Mouse (Mus musculus): ENCODE measurements around the gene Vsir. TPM values are rescaled to one million over a fixed set of nuclear protein-coding genes. Genes with fewer than 3 reads are reported as not detected.
A peak's percentile ranks its signal among the peaks of the same experiment; 100 is the strongest.

Gene Vsir
- polyA plus RNA-seq, 1 experiment from 2014 or later, result 3.9 TPM

DNA sequence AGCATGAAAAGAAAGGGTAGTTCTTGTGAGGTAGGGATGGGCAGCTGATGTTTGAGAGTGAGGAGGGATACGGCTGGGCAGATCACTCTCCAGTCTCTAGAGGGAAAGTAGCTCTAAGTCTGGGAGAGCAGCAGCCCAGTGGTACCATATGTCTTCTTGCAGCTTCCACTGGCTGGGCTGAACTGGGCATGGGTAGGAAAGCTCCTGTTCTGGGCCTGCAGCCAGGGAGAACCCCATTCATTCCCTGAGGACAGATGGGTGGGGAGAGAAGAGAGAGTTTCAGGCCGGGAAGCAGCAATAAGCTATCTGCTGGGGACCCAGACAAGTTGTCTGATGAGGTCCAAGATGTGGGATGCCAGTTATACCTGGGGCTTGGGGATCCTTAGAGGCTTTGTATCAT is 23.4 kb downstream of the Vsir start:
- 60% methylated on average over 2 of the region's 2 CpGs for WGBS
- Histone ChIP-seq H3K27me3 (no peaks in the 10 kb centered on the region), H3K4me3 (no peak overlapping the region), H3K4me2 (no peak overlapping the region), H3K27ac (no peak overlapping the region), H3K36me3 (no peaks in the 10 kb centered on the region), H3K9ac (no peak overlapping the region), H3K9me3 (replicated peaks) (no peaks in the 10 kb centered on the region), H3K4me1 (replicated peaks) (peaks cover 9% of the 10 kb centered on the region)
- ATAC-seq (replicated peaks; ENCODE audit: insufficient number of reproducible peaks, insufficient read depth, low FRiP score, low read depth), result no peak

DNA sequence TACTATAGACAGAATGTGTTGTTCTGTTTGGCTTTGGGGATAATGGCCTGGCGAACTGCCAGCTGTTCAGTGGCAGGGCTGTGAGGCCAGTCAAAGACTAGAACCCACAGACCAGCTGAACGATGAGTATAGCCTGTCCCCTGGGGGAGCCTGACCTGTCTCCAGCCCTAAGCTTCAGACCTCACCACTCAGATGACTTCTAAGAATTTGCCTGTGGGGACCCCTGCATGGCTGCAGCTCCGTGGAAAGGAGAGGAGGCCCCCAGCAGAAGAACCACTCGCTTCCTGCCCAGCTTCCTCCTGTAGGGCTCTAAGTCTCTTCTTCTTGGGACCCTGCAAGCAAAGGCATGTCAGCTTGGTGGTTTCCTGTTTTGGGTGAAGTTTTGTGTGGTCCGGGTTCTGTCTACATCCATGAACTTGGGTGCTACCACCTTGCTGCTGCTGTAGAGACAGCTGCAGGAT is 24.0 kb downstream of the Vsir start:
- Histone ChIP-seq H3K4me3 (no peak overlapping the region), H3K4me2 (no peak overlapping the region), H3K36me3 (no peaks in the 10 kb centered on the region), H3K27ac (peak overlapping the region; percentile 15; the same call in 1 of the 2 replicates), H3K9me3 (replicated peaks) (no peaks in the 10 kb centered on the region), H3K4me1 (replicated peaks) (peaks cover 9% of the 10 kb centered on the region), H3K9ac (no peak overlapping the region), H3K27me3 (no peaks in the 10 kb centered on the region)
- ATAC-seq (replicated peaks; ENCODE audit: insufficient number of reproducible peaks, insufficient read depth, low FRiP score, low read depth), result no peak
- WGBS, result 56% methylated on average over 5 of the region's 5 CpGs

DNA sequence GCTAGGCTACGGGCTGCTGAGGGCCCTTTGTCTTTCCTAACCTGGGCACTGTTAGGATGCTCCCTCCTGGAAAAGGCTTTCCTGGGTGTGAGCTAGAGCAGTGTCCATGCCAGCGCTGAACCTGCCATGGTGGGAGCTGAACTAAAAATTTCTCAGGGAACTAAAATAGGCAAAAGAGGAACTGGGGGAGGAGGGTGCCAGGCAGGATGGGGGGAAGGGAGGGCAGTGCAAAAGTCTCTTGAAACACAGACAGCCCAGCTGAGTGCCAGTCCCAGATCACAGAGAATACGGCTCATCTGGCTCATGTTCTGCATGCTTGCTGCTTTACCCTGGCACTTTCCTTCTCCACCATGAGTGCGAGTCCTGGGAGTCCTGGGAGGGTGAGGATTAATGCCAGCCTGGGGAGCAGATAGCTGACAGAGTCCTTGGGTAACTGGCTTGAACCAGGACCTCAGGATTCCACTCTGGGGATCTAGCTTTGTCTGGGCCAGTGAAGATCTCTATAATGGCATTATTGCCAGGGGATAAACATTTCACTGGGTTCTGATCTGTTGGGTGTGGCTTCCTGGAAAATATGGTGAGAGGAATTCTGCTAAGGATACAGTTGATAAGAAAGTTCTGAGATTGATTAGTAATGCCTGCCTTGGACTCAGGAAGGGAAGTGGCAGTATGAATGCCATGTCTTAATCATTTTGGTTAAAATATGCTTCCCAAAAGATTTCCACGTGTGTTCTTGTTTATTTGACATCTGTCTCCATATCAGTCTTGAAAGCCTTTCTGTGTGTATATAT is 25.1 kb downstream of the Vsir start:
- Histone ChIP-seq H3K4me2 (no peak overlapping the region), H3K27ac (peak overlapping the region; percentile 23; the same call in 1 of the 2 replicates), H3K9ac (no peak overlapping the region), H3K9me3 (replicated peaks) (no peaks in the 10 kb centered on the region), H3K27me3 (no peaks in the 10 kb centered on the region), H3K4me1 (replicated peaks) (peaks cover 11% of the 10 kb centered on the region), H3K4me3 (no peak overlapping the region), H3K36me3 (no peaks in the 10 kb centered on the region)
- WGBS, result 70% methylated on average over 5 of the region's 5 CpGs
- ATAC-seq (replicated peaks; ENCODE audit: insufficient number of reproducible peaks, insufficient read depth, low FRiP score, low read depth), result no peak

DNA sequence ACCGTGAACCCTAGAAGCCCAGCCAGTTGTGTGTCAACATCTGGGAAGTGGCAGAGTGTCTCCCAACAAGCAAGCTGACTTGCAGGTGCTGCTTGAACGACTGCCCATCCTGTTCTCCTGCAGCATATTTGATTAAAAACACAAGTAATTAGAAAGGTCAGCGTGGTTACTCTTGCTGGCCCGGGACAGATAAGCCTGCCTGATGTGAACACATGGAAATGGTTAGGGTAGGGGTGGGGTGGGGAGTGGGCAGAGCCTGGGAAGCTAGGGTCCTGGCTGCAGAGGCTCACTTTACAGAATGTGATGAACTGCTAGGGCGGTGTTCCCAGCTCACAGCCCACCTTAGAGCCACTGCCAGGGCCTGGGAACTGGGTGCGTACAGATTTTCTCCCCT is 26.9 kb downstream of the Vsir start:
- Histone ChIP-seq H3K4me2 (no peak overlapping the region), H3K9me3 (replicated peaks) (no peaks in the 10 kb centered on the region), H3K27ac (peak overlapping the region; percentile 33; the same call in 1 of the 2 replicates), H3K9ac (no peak overlapping the region), H3K36me3 (no peaks in the 10 kb centered on the region), H3K27me3 (no peaks in the 10 kb centered on the region), H3K4me1 (replicated peaks) (peaks cover 11% of the 10 kb centered on the region), H3K4me3 (no peak overlapping the region)
- ATAC-seq (replicated peaks; ENCODE audit: insufficient number of reproducible peaks, insufficient read depth, low FRiP score, low read depth), result no peak
- 41% methylated on average over 6 of the region's 6 CpGs for WGBS

DNA sequence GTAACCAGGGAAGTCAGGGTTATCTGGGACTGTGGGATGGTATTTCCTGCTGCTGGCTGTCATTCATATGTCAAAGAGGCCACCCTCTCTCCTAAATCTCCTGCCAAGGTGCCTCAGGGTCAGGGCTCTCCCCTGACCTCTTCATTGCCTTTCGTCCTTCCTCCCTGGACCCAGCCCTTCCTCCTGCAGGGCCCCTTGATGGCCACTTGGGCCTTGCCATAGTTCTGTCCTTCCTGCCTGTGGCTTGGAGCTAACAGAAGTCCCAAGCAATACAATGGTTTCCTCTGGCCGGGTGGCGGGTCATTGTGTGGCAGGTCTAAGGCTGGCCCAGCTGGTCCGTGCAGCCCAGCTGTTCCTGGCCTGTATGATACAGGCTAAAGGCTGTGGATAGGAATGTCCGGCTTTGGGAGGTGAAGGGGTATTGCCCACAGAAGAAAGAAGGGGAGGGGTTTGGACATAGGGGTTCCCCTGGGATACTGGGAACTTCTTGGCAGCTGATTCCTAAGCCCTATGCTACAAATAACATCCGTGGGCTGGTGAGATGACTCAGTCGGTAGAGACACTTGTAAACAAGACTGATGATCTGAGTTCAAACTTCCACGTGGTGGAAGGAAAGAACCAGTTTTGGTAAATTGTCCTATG is 27.4 kb downstream of the Vsir start:
- Histone ChIP-seq H3K27ac (peak overlapping the region; percentile 33; the same call in 1 of the 2 replicates), H3K9ac (no peak overlapping the region)
- 54% methylated on average over 8 of the region's 8 CpGs for WGBS

DNA sequence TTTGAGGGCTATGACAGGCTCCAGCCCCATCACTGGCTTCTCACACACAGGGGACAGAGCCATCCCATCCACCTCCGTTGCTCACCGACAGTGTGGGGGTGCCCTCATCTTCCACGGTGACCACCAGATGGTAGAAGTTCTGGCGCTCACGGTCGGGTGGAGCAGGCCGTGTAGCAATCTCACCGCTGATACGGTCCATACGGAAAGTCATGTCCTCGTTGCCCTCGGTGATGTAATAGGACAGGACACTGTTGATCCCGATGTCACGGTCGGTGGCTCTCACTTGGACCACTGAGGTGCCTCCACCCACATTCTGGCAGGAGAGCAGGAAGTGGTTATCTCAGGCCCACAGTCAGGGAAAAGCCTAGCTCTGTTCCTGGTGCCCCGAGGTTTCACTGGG is 30.1 kb downstream of the Vsir start:
- WGBS, result 70% methylated on average over 16 of the region's 16 CpGs
- Histone ChIP-seq H3K9me3 (replicated peaks) (no peaks in the 10 kb centered on the region), H3K4me2 (no peak overlapping the region), H3K36me3 (no peaks in the 10 kb centered on the region), H3K4me1 (replicated peaks) (peaks cover 11% of the 10 kb centered on the region), H3K27ac (no peak overlapping the region), H3K4me3 (no peak overlapping the region), H3K27me3 (no peaks in the 10 kb centered on the region), H3K9ac (no peak overlapping the region)
- no peak for ATAC-seq (replicated peaks; ENCODE audit: insufficient number of reproducible peaks, insufficient read depth, low FRiP score, low read depth)

More for the DNA sequence above, 27.4 kb downstream of the Vsir start:
- peak; percentile 44 for ATAC-seq (replicated peaks; ENCODE audit: insufficient number of reproducible peaks, insufficient read depth, low FRiP score, low read depth)
- H3K4me2 ChIP-seq, result no peak overlapping the region
- H3K4me1 ChIP-seq (replicated peaks), result peaks cover 11% of the 10 kb centered on the region
- no peaks in the 10 kb centered on the region for H3K9me3 ChIP-seq (replicated peaks)
- no peaks in the 10 kb centered on the region for H3K27me3 ChIP-seq
- no peak overlapping the region for H3K4me3 ChIP-seq
- H3K36me3 ChIP-seq, result no peaks in the 10 kb centered on the region

DNA sequence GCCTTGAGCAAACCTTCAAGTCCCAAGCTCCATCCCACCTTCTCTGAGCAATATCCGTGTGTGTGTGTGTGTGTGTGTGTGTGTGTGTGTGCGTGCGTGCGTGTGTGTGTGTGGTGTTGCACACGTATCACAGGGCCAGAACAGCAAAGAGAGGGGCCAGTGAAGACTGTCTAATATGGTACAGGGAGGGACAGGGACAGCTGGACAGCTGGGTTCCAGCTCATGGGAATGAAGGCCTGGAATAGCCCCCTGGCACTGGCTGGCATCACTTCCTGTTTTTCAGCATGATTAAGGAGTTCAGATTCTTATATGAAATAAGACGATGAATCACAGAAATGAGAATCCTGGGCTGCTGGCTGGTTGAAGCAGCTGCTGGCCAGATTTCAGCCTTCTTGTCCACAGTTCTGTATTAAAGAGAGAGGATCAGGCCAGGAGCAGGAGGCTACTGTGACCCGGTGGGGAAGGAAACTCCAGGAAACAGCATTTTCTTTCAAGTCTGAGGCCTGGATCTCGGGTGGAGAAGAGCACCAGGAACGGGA is 32.8 kb downstream of the Vsir start:
- no peaks in the 10 kb centered on the region for H3K9me3 ChIP-seq (replicated peaks)
- H3K4me2 ChIP-seq, result no peak overlapping the region
- H3K27ac ChIP-seq, result peak overlapping the region; percentile 28
- H3K36me3 ChIP-seq, result no peaks in the 10 kb centered on the region
- WGBS, result 63% methylated on average over 9 of the region's 9 CpGs
- H3K9ac ChIP-seq, result no peak overlapping the region
- no peak for ATAC-seq (replicated peaks; ENCODE audit: insufficient number of reproducible peaks, insufficient read depth, low FRiP score, low read depth)
- H3K4me3 ChIP-seq, result no peak overlapping the region
- H3K27me3 ChIP-seq, result no peaks in the 10 kb centered on the region
- H3K4me1 ChIP-seq (replicated peaks), result peaks cover 2% of the 10 kb centered on the region; the same call in 1 of the 2 replicates

DNA sequence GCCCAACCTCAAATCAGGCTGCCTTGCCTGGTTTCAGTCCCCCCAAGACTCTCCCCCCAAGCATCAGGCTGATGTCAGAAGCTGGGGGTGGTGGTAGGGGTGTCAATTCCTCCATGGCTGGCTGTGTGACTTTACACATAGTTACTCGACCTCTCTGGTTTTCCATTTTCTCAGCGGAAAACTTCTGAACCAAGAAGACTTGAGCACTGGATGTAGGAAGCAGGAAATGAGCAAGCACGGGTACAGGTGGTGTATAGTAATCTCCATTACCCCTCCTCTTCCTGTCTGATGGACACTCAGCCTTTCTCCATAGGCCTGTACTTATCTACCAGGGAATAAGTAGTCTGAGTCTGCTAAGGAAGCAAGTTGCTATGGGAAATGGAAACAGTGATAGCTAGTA is 33.6 kb downstream of the Vsir start:
- H3K4me1 ChIP-seq (replicated peaks), result peaks cover 2% of the 10 kb centered on the region; the same call in 1 of the 2 replicates
- no peak overlapping the region for H3K4me3 ChIP-seq
- no peaks in the 10 kb centered on the region for H3K27me3 ChIP-seq
- no peak for ATAC-seq (replicated peaks; ENCODE audit: insufficient number of reproducible peaks, insufficient read depth, low FRiP score, low read depth)
- H3K9ac ChIP-seq, result no peak overlapping the region
- peak overlapping the region; percentile 28 for H3K27ac ChIP-seq
- 68% methylated on average over 3 of the region's 3 CpGs for WGBS
- H3K36me3 ChIP-seq, result no peaks in the 10 kb centered on the region
- H3K9me3 ChIP-seq (replicated peaks), result no peaks in the 10 kb centered on the region
- no peak overlapping the region for H3K4me2 ChIP-seq

DNA sequence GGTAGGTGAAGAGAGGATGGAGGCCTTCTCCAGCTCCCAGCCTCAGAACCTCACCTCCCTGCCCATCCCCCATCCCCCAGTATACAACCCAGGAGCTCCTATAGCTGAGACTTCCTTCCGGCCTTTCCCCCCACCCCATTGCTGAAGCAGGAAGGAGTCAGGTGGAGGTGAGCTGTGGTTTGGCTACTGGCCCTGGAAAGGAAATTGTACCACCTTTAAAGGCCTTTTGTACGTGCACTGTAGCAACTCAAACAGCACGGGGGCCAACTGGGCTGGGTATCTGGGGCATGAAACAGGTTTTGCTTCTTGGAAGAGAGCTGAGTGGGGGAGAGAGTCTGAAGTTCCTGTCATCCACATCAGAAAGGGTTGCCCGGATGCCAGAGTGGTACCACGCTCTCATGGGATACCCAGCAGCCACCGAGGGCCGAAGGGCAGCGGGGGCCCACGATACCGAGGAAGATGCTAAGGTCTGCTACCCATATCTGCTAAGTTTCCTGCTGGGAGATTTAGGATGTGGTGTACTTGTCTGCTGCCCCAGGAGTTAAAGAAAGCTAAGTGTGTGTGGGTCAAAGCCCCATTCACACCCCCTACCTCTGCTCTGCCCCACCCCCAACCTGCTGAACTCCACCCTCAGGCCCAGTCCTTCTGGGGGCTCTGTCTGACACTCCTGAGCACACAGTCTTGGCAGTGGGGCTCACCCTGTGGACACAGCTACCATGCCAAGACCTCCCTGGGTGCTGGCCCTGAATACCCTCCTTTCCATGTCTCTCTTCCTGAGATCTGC is 34.7 kb downstream of the Vsir start:
- 60% methylated on average over 10 of the region's 10 CpGs for WGBS
- Histone ChIP-seq H3K27ac (peak overlapping the region; percentile 34; the same call in 1 of the 2 replicates), H3K36me3 (no peaks in the 10 kb centered on the region), H3K27me3 (no peaks in the 10 kb centered on the region), H3K9me3 (replicated peaks) (no peaks in the 10 kb centered on the region), H3K4me1 (replicated peaks) (no peaks in the 10 kb centered on the region; the same call in 1 of the 2 replicates), H3K9ac (no peak overlapping the region), H3K4me2 (no peak overlapping the region), H3K4me3 (no peak overlapping the region)
- ATAC-seq (replicated peaks; ENCODE audit: insufficient number of reproducible peaks, insufficient read depth, low FRiP score, low read depth), result no peak

DNA sequence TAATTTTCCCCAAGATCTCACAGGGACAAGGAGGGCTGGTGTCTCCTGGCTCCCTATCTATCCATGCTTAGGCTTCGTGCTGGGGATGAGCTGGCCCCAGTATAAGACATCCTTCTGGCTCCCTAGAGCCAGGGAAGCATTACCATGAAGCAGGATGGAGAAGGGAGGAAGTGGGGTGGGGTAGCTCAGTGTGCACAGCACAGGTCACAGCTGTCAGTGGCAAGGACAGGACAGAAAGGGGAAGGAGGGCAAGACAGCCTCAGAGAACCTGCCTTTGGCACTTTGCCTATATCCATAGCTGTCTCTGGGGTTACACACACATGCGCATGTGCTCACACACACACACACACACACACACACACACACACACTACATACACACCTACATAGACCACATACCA is 41.7 kb downstream of the Vsir start:
- ATAC-seq (replicated peaks; ENCODE audit: insufficient number of reproducible peaks, insufficient read depth, low FRiP score, low read depth), result no peak
- WGBS, result 70% methylated on average over 2 of the region's 2 CpGs

DNA sequence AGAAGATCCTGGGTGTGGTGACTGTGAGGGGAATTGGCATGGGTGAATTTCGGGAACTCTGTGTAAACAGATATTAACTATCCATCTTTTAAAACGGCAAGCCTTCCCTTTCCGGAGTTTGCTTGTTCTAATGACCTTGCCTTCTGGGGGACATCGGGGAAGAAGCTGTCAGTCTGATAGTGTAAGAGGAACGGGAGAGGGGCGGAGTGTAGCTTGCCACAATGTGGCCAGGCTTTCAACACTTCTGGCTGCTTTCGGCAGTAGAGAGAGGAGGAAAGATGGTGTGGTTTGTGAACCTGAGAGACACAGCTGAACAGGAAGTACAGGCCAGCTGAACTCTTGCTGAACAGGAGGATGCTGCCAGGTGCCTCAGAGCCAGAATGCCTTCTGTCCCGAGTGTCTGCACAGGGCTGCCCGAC is 42.8 kb downstream of the Vsir start:
- H3K27me3 ChIP-seq, result no peaks in the 10 kb centered on the region
- H3K27ac ChIP-seq, result no peak overlapping the region
- H3K36me3 ChIP-seq, result no peaks in the 10 kb centered on the region
- no peaks in the 10 kb centered on the region for H3K9me3 ChIP-seq (replicated peaks)
- peaks cover 19% of the 10 kb centered on the region for H3K4me1 ChIP-seq (replicated peaks)
- no peak overlapping the region for H3K9ac ChIP-seq
- no peak; the same call in 1 of the 2 replicates for ATAC-seq (replicated peaks; ENCODE audit: insufficient number of reproducible peaks, insufficient read depth, low FRiP score, low read depth)
- no peak overlapping the region for H3K4me3 ChIP-seq
- peak overlapping the region; percentile 24 for H3K4me2 ChIP-seq
- 15% methylated on average over 9 of the region's 9 CpGs for WGBS

More for the DNA sequence above, 41.7 kb downstream of the Vsir start:
- no peak overlapping the region for H3K4me2 ChIP-seq
- H3K9me3 ChIP-seq (replicated peaks), result no peaks in the 10 kb centered on the region
- H3K9ac ChIP-seq, result no peak overlapping the region
- no peak overlapping the region for H3K27ac ChIP-seq
- H3K4me3 ChIP-seq, result no peak overlapping the region
- H3K27me3 ChIP-seq, result no peaks in the 10 kb centered on the region
- no peaks in the 10 kb centered on the region for H3K36me3 ChIP-seq
- peaks cover 19% of the 10 kb centered on the region for H3K4me1 ChIP-seq (replicated peaks)

All from heart, embryonic 15.5 days (tissue).